Mouse (Mus musculus): Measurements from ENCODE around the gene Osbpl11.

The Osbpl11 gene

GRCm38 (mm10) chr16:33184901-33185260 is at the start of gene Osbpl11:
TSS of gene Osbpl11 (plus strand) at chr16:33185071.
- WGBS = under 1% methylated on average over 27 of the region's 27 CpGs

- WGBS = 77% methylated on average over 4 of the region's 4 CpGs
These were observed 49.7 kb upstream of the Osbpl11 start for GRCm38 (mm10) chr16:33135167-33135566.

GRCm38 (mm10) chr16:33139061-33139460 is 45.8 kb upstream of the Osbpl11 start:
- WGBS = 90% methylated on average over 7 of the region's 7 CpGs

- WGBS = 67% methylated on average over 3 of the region's 3 CpGs
These were observed 43.1 kb upstream of the Osbpl11 start for GRCm38 (mm10) chr16:33141758-33142280.

GRCm38 (mm10) chr16:33143452-33143851 is 41.4 kb upstream of the Osbpl11 start:
- WGBS = 91% methylated on average over 2 of the region's 2 CpGs

GRCm38 (mm10) chr16:33146185-33146584 is 38.7 kb upstream of the Osbpl11 start:
- 94% methylated on average over 3 of the region's 3 CpGs for WGBS

- 76% methylated on average over 4 of the region's 4 CpGs for WGBS
These were observed 36.7 kb upstream of the Osbpl11 start for GRCm38 (mm10) chr16:33148135-33148534.

- WGBS = 48% methylated on average over 9 of the region's 9 CpGs
These were observed 34.0 kb upstream of the Osbpl11 start for GRCm38 (mm10) chr16:33150875-33151274.

GRCm38 (mm10) chr16:33151558-33151957 is 33.3 kb upstream of the Osbpl11 start:
- 28% methylated on average over 8 of the region's 8 CpGs for WGBS

GRCm38 (mm10) chr16:33154992-33155391 is 29.9 kb upstream of the Osbpl11 start:
- WGBS = 42% methylated on average over 4 of the region's 4 CpGs

GRCm38 (mm10) chr16:33158006-33158405 is 26.9 kb upstream of the Osbpl11 start:
- WGBS = 60% methylated on average over 11 of the region's 11 CpGs

GRCm38 (mm10) chr16:33158590-33159071 is 26.2 kb upstream of the Osbpl11 start:
- WGBS = 48% methylated on average over 14 of the region's 14 CpGs

GRCm38 (mm10) chr16:33159363-33159762 is 25.5 kb upstream of the Osbpl11 start:
- 91% methylated on average over 2 of the region's 2 CpGs for WGBS

GRCm38 (mm10) chr16:33163330-33164090 is 21.4 kb upstream of the Osbpl11 start:
- 47% methylated on average over 13 of the region's 13 CpGs for WGBS

- WGBS = 58% methylated on average over 6 of the region's 6 CpGs
These were observed 18.6 kb upstream of the Osbpl11 start for GRCm38 (mm10) chr16:33166284-33166683.

- 47% methylated on average over 5 of the region's 5 CpGs for WGBS
These were observed 17.3 kb upstream of the Osbpl11 start for GRCm38 (mm10) chr16:33167537-33167936.

- WGBS = 76% methylated on average over 8 of the region's 8 CpGs
These were observed 15.3 kb upstream of the Osbpl11 start for GRCm38 (mm10) chr16:33169471-33170034.

- WGBS = 66% methylated on average over 9 of the region's 9 CpGs
These were observed 13.9 kb upstream of the Osbpl11 start for GRCm38 (mm10) chr16:33170716-33171587.

GRCm38 (mm10) chr16:33171800-33172199 is 13.1 kb upstream of the Osbpl11 start:
- 70% methylated on average over 6 of the region's 6 CpGs for WGBS

GRCm38 (mm10) chr16:33173151-33173550 is 11.7 kb upstream of the Osbpl11 start:
- 64% methylated on average over 5 of the region's 5 CpGs for WGBS

- WGBS = 90% methylated on average over 5 of the region's 5 CpGs
These were observed 8.0 kb upstream of the Osbpl11 start for GRCm38 (mm10) chr16:33176831-33177230.

GRCm38 (mm10) chr16:33177722-33178121 is 7.1 kb upstream of the Osbpl11 start:
- 90% methylated on average over 4 of the region's 4 CpGs for WGBS

Data from cerebral cortex, adult 2 months (tissue).